Mouse (Mus musculus): ENCODE measurements around the gene Nfe2. TPM values are rescaled to one million over a fixed set of nuclear protein-coding genes. Genes with fewer than 3 reads are reported as not detected.
A peak's percentile ranks its signal among the peaks of the same experiment; 100 is the strongest.

The Nfe2 gene
- polyA plus RNA-seq, 1 experiment from 2014 or later = 1.9 TPM

GRCm38 (mm10) chr15:103239685-103240159 is 18.5 kb downstream of the Nfe2 start, which contains the start of gene Cbx5:
Gene Cbx5, minus strand, starts transcription at chr15:103239816.
- Histone ChIP-seq H3K4me1 (ENCODE audit: control insufficient read depth, insufficient read depth, low read length) (peaks cover 28% of the 10 kb centered on the region), H3K27me3 (ENCODE audit: control insufficient read depth, insufficient read depth, low read length) (no peaks in the 10 kb centered on the region), H3K9me3 (ENCODE audit: control insufficient read depth, low read length) (no peaks in the 10 kb centered on the region), H3K36me3 (ENCODE audit: control insufficient read depth, insufficient read depth, low read length) (peaks cover 21% of the 10 kb centered on the region), H3K4me3 (ENCODE audit: low read depth, low read length) (peak within 1 kb of the TSS; percentile 67), H3K9ac (replicated peaks; ENCODE audit: low read depth, low read length) (peak within 1 kb of the TSS; percentile 78), H3K27ac (ENCODE audit: low read depth, low read length) (peak within 1 kb of the TSS; percentile 95), H3K4me2 (ENCODE audit: low read depth, low read length) (peak within 1 kb of the TSS; percentile 69)
- WGBS = 0% methylated on average over 39 of the region's 39 CpGs
- peak; percentile 94 for ATAC-seq (ENCODE audit: low read depth)

GRCm38 (mm10) chr15:103239130-103239684 is 19.0 kb downstream of the Nfe2 start:
- peak overlapping the region; percentile 53 for H3K4me2 ChIP-seq (ENCODE audit: low read depth, low read length)

GRCm38 (mm10) chr15:103237295-103237694 is 20.9 kb downstream of the Nfe2 start:
- H3K9me3 ChIP-seq (ENCODE audit: control insufficient read depth, low read length) = no peaks in the 10 kb centered on the region
- no peak overlapping the region for H3K27ac ChIP-seq (ENCODE audit: low read depth, low read length)
- no peak overlapping the region for H3K4me2 ChIP-seq (ENCODE audit: low read depth, low read length)
- H3K9ac ChIP-seq (replicated peaks; ENCODE audit: low read depth, low read length) = no peak overlapping the region
- no peak for ATAC-seq (ENCODE audit: low read depth)
- no peak overlapping the region for H3K4me3 ChIP-seq (ENCODE audit: low read depth, low read length)
- peaks cover 15% of the 10 kb centered on the region for H3K4me1 ChIP-seq (ENCODE audit: control insufficient read depth, insufficient read depth, low read length)
- H3K36me3 ChIP-seq (ENCODE audit: control insufficient read depth, insufficient read depth, low read length) = peaks cover 4% of the 10 kb centered on the region; the same call in 1 of the 2 replicates
- 98% methylated on average over 7 of the region's 7 CpGs for WGBS
- H3K27me3 ChIP-seq (ENCODE audit: control insufficient read depth, insufficient read depth, low read length) = no peaks in the 10 kb centered on the region

More at GRCm38 (mm10) chr15:103239130-103239684, 19.0 kb downstream of the Nfe2 start:
- Histone ChIP-seq H3K4me1 (ENCODE audit: control insufficient read depth, insufficient read depth, low read length) (peaks cover 28% of the 10 kb centered on the region), H3K9me3 (ENCODE audit: control insufficient read depth, low read length) (no peaks in the 10 kb centered on the region), H3K4me3 (ENCODE audit: low read depth, low read length) (peak overlapping the region; percentile 67), H3K27ac (ENCODE audit: low read depth, low read length) (peak overlapping the region; percentile 95), H3K36me3 (ENCODE audit: control insufficient read depth, insufficient read depth, low read length) (peaks cover 21% of the 10 kb centered on the region), H3K27me3 (ENCODE audit: control insufficient read depth, insufficient read depth, low read length) (no peaks in the 10 kb centered on the region), H3K9ac (replicated peaks; ENCODE audit: low read depth, low read length) (peak overlapping the region; percentile 63)
- peak; percentile 85 for ATAC-seq (ENCODE audit: low read depth)
- under 1% methylated on average over 26 of the region's 26 CpGs for WGBS

DNA sequence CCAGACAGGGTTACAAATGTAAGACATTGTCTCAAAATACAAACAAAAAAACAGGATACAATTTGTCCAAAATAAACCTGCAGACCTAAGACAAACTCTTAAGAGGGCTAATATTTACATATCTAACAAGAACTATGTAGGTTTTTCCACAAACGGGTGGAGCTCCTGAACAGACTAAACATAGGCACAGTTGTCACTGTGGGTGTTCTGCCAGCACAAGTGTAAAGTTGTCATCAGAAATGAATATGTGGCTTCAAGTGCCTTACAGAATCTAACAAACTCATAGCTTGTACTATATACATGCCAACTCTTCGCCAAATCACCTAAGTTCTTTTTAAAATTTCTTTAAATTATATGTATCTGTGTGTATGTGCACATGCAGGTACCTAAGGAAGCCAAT is 25.1 kb downstream of the Nfe2 start:
- 89% methylated on average over 2 of the region's 2 CpGs for WGBS
- H3K4me3 ChIP-seq (ENCODE audit: low read depth, low read length) = no peak overlapping the region

GRCm38 (mm10) chr15:103228904-103229303 is 29.3 kb downstream of the Nfe2 start:
- Histone ChIP-seq H3K4me3 (ENCODE audit: low read depth, low read length) (no peak overlapping the region), H3K36me3 (ENCODE audit: control insufficient read depth, insufficient read depth, low read length) (no peaks in the 10 kb centered on the region), H3K27ac (ENCODE audit: low read depth, low read length) (no peak overlapping the region), H3K4me2 (ENCODE audit: low read depth, low read length) (no peak overlapping the region), H3K9me3 (ENCODE audit: control insufficient read depth, low read length) (no peaks in the 10 kb centered on the region), H3K27me3 (ENCODE audit: control insufficient read depth, insufficient read depth, low read length) (no peaks in the 10 kb centered on the region), H3K9ac (replicated peaks; ENCODE audit: low read depth, low read length) (no peak overlapping the region), H3K4me1 (ENCODE audit: control insufficient read depth, insufficient read depth, low read length) (no peaks in the 10 kb centered on the region; the same call in 1 of the 2 replicates)
- ATAC-seq (ENCODE audit: low read depth) = no peak
- 81% methylated on average over 2 of the region's 2 CpGs for WGBS

More for the DNA sequence above, 25.1 kb downstream of the Nfe2 start:
- no peaks in the 10 kb centered on the region for H3K27me3 ChIP-seq (ENCODE audit: control insufficient read depth, insufficient read depth, low read length)
- no peak overlapping the region for H3K4me2 ChIP-seq (ENCODE audit: low read depth, low read length)
- no peaks in the 10 kb centered on the region; the same call in 1 of the 2 replicates for H3K4me1 ChIP-seq (ENCODE audit: control insufficient read depth, insufficient read depth, low read length)
- no peak overlapping the region for H3K27ac ChIP-seq (ENCODE audit: low read depth, low read length)
- ATAC-seq (ENCODE audit: low read depth) = no peak
- no peaks in the 10 kb centered on the region for H3K36me3 ChIP-seq (ENCODE audit: control insufficient read depth, insufficient read depth, low read length)
- H3K9ac ChIP-seq (replicated peaks; ENCODE audit: low read depth, low read length) = no peak overlapping the region
- H3K9me3 ChIP-seq (ENCODE audit: control insufficient read depth, low read length) = no peaks in the 10 kb centered on the region

DNA sequence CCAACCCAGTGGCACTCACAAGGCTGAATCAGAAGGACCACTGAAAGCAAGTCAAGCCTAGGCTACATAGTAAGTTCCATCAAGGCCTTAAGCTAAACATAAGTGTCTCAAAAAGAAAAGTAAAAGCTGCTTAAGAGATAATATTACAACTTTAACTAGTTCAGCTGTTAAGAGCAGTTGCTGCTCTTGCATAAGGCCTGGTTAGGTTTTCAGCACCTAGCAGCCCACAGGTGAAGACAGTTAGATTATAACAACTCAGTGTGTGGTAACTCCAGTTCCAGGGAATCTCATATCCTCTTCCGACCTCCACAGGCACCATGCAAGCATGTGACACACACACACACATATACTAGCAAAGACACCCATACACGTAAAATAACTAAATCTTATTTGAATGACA is 30.6 kb downstream of the Nfe2 start:
- ATAC-seq (ENCODE audit: low read depth) = no peak
- Histone ChIP-seq H3K27ac (ENCODE audit: low read depth, low read length) (no peak overlapping the region), H3K27me3 (ENCODE audit: control insufficient read depth, insufficient read depth, low read length) (no peaks in the 10 kb centered on the region), H3K4me3 (ENCODE audit: low read depth, low read length) (no peak overlapping the region), H3K4me2 (ENCODE audit: low read depth, low read length) (no peak overlapping the region), H3K9me3 (ENCODE audit: control insufficient read depth, low read length) (no peaks in the 10 kb centered on the region), H3K9ac (replicated peaks; ENCODE audit: low read depth, low read length) (no peak overlapping the region), H3K4me1 (ENCODE audit: control insufficient read depth, insufficient read depth, low read length) (no peaks in the 10 kb centered on the region; the same call in 1 of the 2 replicates), H3K36me3 (ENCODE audit: control insufficient read depth, insufficient read depth, low read length) (no peaks in the 10 kb centered on the region)
- WGBS = 92% methylated on average over 2 of the region's 2 CpGs

- Histone ChIP-seq H3K36me3 (ENCODE audit: control insufficient read depth, insufficient read depth, low read length) (no peaks in the 10 kb centered on the region), H3K9ac (replicated peaks; ENCODE audit: low read depth, low read length) (no peak overlapping the region), H3K9me3 (ENCODE audit: control insufficient read depth, low read length) (no peaks in the 10 kb centered on the region), H3K4me2 (ENCODE audit: low read depth, low read length) (no peak overlapping the region), H3K27ac (ENCODE audit: low read depth, low read length) (no peak overlapping the region), H3K4me3 (ENCODE audit: low read depth, low read length) (no peak overlapping the region), H3K27me3 (ENCODE audit: control insufficient read depth, insufficient read depth, low read length) (no peaks in the 10 kb centered on the region), H3K4me1 (ENCODE audit: control insufficient read depth, insufficient read depth, low read length) (no peaks in the 10 kb centered on the region; the same call in 1 of the 2 replicates)
- WGBS = 80% methylated on average over 3 of the region's 3 CpGs
- ATAC-seq (ENCODE audit: low read depth) = no peak
These were observed 31.2 kb downstream of the Nfe2 start for GRCm38 (mm10) chr15:103227022-103227421.

DNA sequence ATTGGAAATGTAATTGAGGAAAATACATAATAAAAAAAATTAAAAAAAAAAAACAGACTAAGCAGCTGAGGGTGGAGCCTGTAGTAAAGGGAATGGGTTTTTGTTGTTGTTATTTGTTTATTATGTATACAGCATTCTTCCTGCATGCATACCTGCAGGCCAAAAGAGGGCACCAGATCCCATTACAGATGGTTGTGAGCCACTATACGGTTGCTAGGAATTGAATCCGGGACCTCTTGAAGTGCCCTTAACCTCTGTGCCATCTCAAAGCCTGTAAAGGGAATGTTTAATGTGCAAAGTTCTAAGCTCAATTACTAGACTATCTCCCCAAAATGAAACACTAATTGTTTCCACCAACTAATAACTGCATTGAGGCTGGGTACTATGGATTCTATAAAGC is 34.0 kb downstream of the Nfe2 start:
- H3K4me1 ChIP-seq (ENCODE audit: control insufficient read depth, insufficient read depth, low read length) = no peaks in the 10 kb centered on the region
- H3K4me2 ChIP-seq (ENCODE audit: low read depth, low read length) = no peak overlapping the region
- no peak overlapping the region for H3K4me3 ChIP-seq (ENCODE audit: low read depth, low read length)
- 91% methylated on average over 2 of the region's 2 CpGs for WGBS
- no peak for ATAC-seq (ENCODE audit: low read depth)
- no peak overlapping the region for H3K9ac ChIP-seq (replicated peaks; ENCODE audit: low read depth, low read length)
- no peaks in the 10 kb centered on the region for H3K9me3 ChIP-seq (ENCODE audit: control insufficient read depth, low read length)
- no peak overlapping the region for H3K27ac ChIP-seq (ENCODE audit: low read depth, low read length)
- H3K36me3 ChIP-seq (ENCODE audit: control insufficient read depth, insufficient read depth, low read length) = no peaks in the 10 kb centered on the region
- H3K27me3 ChIP-seq (ENCODE audit: control insufficient read depth, insufficient read depth, low read length) = no peaks in the 10 kb centered on the region

- 100% methylated on average over 1 of the region's 1 CpGs for WGBS
- H3K4me2 ChIP-seq (ENCODE audit: low read depth, low read length) = no peak overlapping the region
These were observed 36.8 kb downstream of the Nfe2 start for GRCm38 (mm10) chr15:103221386-103221785.

More at GRCm38 (mm10) chr15:103221386-103221785, 36.8 kb downstream of the Nfe2 start:
- no peak for ATAC-seq (ENCODE audit: low read depth)
- Histone ChIP-seq H3K36me3 (ENCODE audit: control insufficient read depth, insufficient read depth, low read length) (no peaks in the 10 kb centered on the region), H3K4me1 (ENCODE audit: control insufficient read depth, insufficient read depth, low read length) (no peaks in the 10 kb centered on the region), H3K9me3 (ENCODE audit: control insufficient read depth, low read length) (no peaks in the 10 kb centered on the region), H3K4me3 (ENCODE audit: low read depth, low read length) (no peak overlapping the region), H3K27ac (ENCODE audit: low read depth, low read length) (no peak overlapping the region), H3K9ac (replicated peaks; ENCODE audit: low read depth, low read length) (no peak overlapping the region), H3K27me3 (ENCODE audit: control insufficient read depth, insufficient read depth, low read length) (no peaks in the 10 kb centered on the region)

All from neural tube, embryonic 14.5 days (tissue).